Mouse (Mus musculus): ENCODE measurements at regions not wholly inside any gene's neighbourhood (a gene's known extent, or its start where the extent isn't known, plus 50 kb on each side); places are given as distances from the start of the nearest gene placed in this dataset.

GRCm38 (mm10) chr15:27321915-27322665 lies 144.4 kb upstream of the Ank start:
- TF ChIP-seq POLR2A (IDR thresholded peaks at IDR 0.05; ENCODE audit: borderline replicate concordance, low read depth, low read length) (no peak), CTCF (IDR thresholded peaks at IDR 0.05; ENCODE audit: low read depth, low read length) (no peak)

All from bone marrow macrophage, adult 2 months (primary cell).